23 mouse cellular contexts compared by ENCODE assay signal in the genomic region with DNA sequence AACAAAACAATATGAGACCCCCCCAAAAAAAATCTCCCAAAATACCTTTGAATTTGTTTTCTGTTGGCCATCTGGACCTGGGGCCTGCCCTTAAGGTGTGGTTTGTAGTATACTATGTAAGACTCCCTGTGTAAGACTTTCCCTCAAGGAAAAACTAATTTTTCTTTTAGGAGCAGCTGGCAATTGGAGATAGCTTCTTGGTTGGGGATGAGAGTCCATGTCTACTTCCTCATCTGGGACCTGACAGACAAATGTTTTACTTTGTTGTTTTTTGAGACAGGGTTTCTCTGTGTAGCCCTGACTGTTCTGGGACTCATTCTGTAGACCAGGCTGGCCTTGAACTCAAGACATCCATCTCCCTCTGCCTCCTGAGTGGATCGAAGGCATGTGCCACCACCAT. TPM values are rescaled to one million over a fixed set of nuclear protein-coding genes. Genes with fewer than 3 reads are reported as not detected.
"Had no signal": no experiment of that assay in that cellular context is flagged by ENCODE, and none has a peak within 500 bp of the region (broad histone marks: within the 10 kb centered on the region; RNA-seq: fewer than 3 reads in every experiment).

No protein-coding gene starts in this region.

- ATAC-seq: intestine, postnatal 0 days had no signal

- H3K27ac ChIP-seq: kidney, embryonic 15.5 days; midbrain, embryonic 12.5 days; midbrain, embryonic 15.5 days; neural tube, embryonic 12.5 days; stomach, postnatal 0 days had no signal

- H3K9ac ChIP-seq: kidney, embryonic 15.5 days; limb, embryonic 15.5 days; lung, embryonic 14.5 days; midbrain, embryonic 12.5 days; midbrain, embryonic 15.5 days; neural tube, embryonic 12.5 days; neural tube, embryonic 15.5 days had no signal

- H3K36me3 ChIP-seq: midbrain, embryonic 15.5 days had no signal

- H3K9me3 ChIP-seq: kidney, embryonic 15.5 days; limb, embryonic 15.5 days; midbrain, embryonic 12.5 days; midbrain, embryonic 15.5 days; neural tube, embryonic 12.5 days; neural tube, embryonic 15.5 days had no signal

- DNase-seq: kidney, postnatal 10 days; right cerebral cortex, adult 18-20 months; right cerebral cortex, postnatal 14 days; right cerebral cortex, postnatal 4 days; thymus, adult 18-20 months; thymus, postnatal 36 days had no signal

- H3K27me3 ChIP-seq: kidney, embryonic 15.5 days; limb, embryonic 15.5 days; midbrain, embryonic 12.5 days; midbrain, embryonic 15.5 days; neural tube, embryonic 12.5 days; neural tube, embryonic 15.5 days had no signal

RNA-seq across cellular contexts. Expression of a gene that starts 11.8 kb away (rescaled TPM):
- total RNA-seq: layer of hippocampus, adult 8-10 months; layer of hippocampus, postnatal 25 days; left cerebral cortex, postnatal 25 days; megakaryocyte, adult 5-6 weeks had no signal
- polyA plus RNA-seq: intestine, embryonic 14.5 days; intestine, postnatal 0 days; limb, embryonic 11.5 days; limb, embryonic 15.5 days; liver, embryonic 16.5 days; lung, embryonic 14.5 days; macrophage; midbrain, embryonic 12.5 days; midbrain, embryonic 15.5 days; neural tube, embryonic 12.5 days; neural tube, embryonic 15.5 days had no signal

RNA-seq across cellular contexts. Expression of a gene that starts 16.4 kb away (rescaled TPM):
- total RNA-seq: megakaryocyte, adult 5-6 weeks had no signal
- polyA plus RNA-seq: macrophage had no signal

RNA-seq across cellular contexts. Expression of a gene that starts 27.6 kb away (rescaled TPM):
- total RNA-seq: megakaryocyte, adult 5-6 weeks had no signal
